Mouse (Mus musculus) brain, embryonic 14.5 days (tissue): ENCODE measurements around the gene Wdsub1.

ENCODE experiments used
- CTCF ChIP-seq: fragments of 200-500 bp; IDR thresholded peaks from 2 replicates; pipeline ENCODE4 v1.5.1; 2012; ENCODE audit warnings: inconsistent platforms, mild to moderate bottlenecking, moderate library complexity, borderline replicate concordance; ENCODE audit not compliant: insufficient read depth, insufficient read length; ENCODE audit errors: extremely low read depth
- POLR2A ChIP-seq: fragments of 200-500 bp; IDR thresholded peaks from 2 replicates; pipeline ENCODE4 v1.6.1; 2012; ENCODE audit warnings: mild to moderate bottlenecking, inconsistent platforms, borderline replicate concordance; ENCODE audit not compliant: poor library complexity, insufficient read depth, insufficient read length, severe bottlenecking; ENCODE audit errors: extremely low read depth

DNA sequence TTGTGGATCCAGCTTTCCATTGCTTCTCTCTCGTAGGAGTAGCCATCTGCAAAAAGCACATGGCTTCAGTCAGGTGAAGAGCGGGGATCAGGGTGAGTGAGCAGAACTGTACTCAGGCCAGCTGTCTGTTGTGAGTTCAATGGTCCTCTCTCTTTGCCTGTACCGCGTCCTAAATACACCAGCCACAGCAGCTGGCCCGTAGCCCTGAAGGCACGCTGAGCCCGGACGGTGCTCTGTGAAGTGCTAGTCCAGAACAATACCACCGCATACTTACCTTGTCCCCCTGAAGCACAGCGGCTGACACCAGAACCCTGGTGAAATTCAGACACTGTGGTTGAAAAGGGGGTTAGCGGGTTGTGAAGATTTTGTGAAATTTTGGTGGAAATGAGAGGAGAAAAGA, 29.5 kb downstream of the Wdsub1 start:
- TF ChIP-seq POLR2A = no peak
- TF ChIP-seq CTCF = no peak
